Mouse (Mus musculus): ENCODE measurements around the gene Tmem199. TPM values are rescaled to one million over a fixed set of nuclear protein-coding genes. Genes with fewer than 3 reads are reported as not detected.

Gene Tmem199
- polyA plus RNA-seq, 1 experiment from 2014 or later = 53.3 TPM

- 70% methylated on average over 3 of the region's 3 CpGs for WGBS
- no peak for TF ChIP-seq CTCF (IDR thresholded peaks at IDR 0.05; ENCODE audit: low read depth)
These were observed 1.3 kb upstream of the Tmem199 start for GRCm38 (mm10) chr11:78513106-78513790.

GRCm38 (mm10) chr11:78509148-78509547, 2.8 kb downstream of the Tmem199 start:
- Histone ChIP-seq H3K27ac (ENCODE audit: low read depth) (no peak overlapping the region), H3K4me1 (ENCODE audit: insufficient read depth) (0 out of 2 replicates have a peak, but pooled peaks cover 10% of the 10 kb centered on the region), H3K4me2 (no peak overlapping the region), H3K27me3 (ENCODE audit: insufficient read depth, low read length) (no peaks in the 10 kb centered on the region), H3K9ac (no peak overlapping the region), H3K4me3 (ENCODE audit: low read depth, low read length) (no peak overlapping the region), H3K9me3 (ENCODE audit: low read depth, low read length) (no peaks in the 10 kb centered on the region), H3K36me3 (ENCODE audit: insufficient read depth) (peaks cover 39% of the 10 kb centered on the region)
- peak; percentile 43 for DNase-seq
- ATAC-seq (ENCODE audit: insufficient read depth) = no peak
- TF ChIP-seq CTCF (IDR thresholded peaks at IDR 0.05; ENCODE audit: low read depth) = peak; percentile 56
- WGBS = 81% methylated on average over 5 of the region's 5 CpGs

More at GRCm38 (mm10) chr11:78513106-78513790, 1.3 kb upstream of the Tmem199 start:
- H3K27me3 ChIP-seq (ENCODE audit: insufficient read depth, low read length) = no peaks in the 10 kb centered on the region
- 0 out of 2 replicates have a peak overlapping the region, but pooled peaks have one; percentile 16 for H3K27ac ChIP-seq (ENCODE audit: low read depth)
- H3K4me2 ChIP-seq = peak overlapping the region; percentile 74
- peak overlapping the region; percentile 96 for H3K9ac ChIP-seq
- H3K9me3 ChIP-seq (ENCODE audit: low read depth, low read length) = no peaks in the 10 kb centered on the region
- H3K4me3 ChIP-seq (ENCODE audit: low read depth, low read length) = peak overlapping the region; percentile 93
- ATAC-seq (ENCODE audit: insufficient read depth) (no peak), DNase-seq (no peak)
- 0 out of 2 replicates have a peak, but pooled peaks cover 10% of the 10 kb centered on the region for H3K4me1 ChIP-seq (ENCODE audit: insufficient read depth)
- H3K36me3 ChIP-seq (ENCODE audit: insufficient read depth) = peaks cover 54% of the 10 kb centered on the region

- 76% methylated on average over 3 of the region's 3 CpGs for WGBS
- no peak for TF ChIP-seq CTCF (IDR thresholded peaks at IDR 0.05; ENCODE audit: low read depth)
- Histone ChIP-seq H3K4me2 (no peak overlapping the region), H3K36me3 (ENCODE audit: insufficient read depth) (peaks cover 34% of the 10 kb centered on the region; the same call in 1 of the 2 replicates), H3K9me3 (ENCODE audit: low read depth, low read length) (no peaks in the 10 kb centered on the region), H3K27ac (ENCODE audit: low read depth) (no peak overlapping the region), H3K9ac (no peak overlapping the region), H3K27me3 (ENCODE audit: insufficient read depth, low read length) (peaks cover 6% of the 10 kb centered on the region; the same call in 1 of the 2 replicates), H3K4me1 (ENCODE audit: insufficient read depth) (no peaks in the 10 kb centered on the region), H3K4me3 (ENCODE audit: low read depth, low read length) (no peak overlapping the region)
- no peak for DNase-seq
- ATAC-seq (ENCODE audit: insufficient read depth) = no peak
These were observed 6.5 kb downstream of the Tmem199 start for GRCm38 (mm10) chr11:78505430-78505829.

- Histone ChIP-seq H3K4me3 (ENCODE audit: low read depth, low read length) (no peak within 1 kb of the TSS), H3K9ac (no peak within 1 kb of the TSS), H3K27ac (ENCODE audit: low read depth) (no peak within 1 kb of the TSS), H3K9me3 (ENCODE audit: low read depth, low read length) (no peaks in the 10 kb centered on the region), H3K36me3 (ENCODE audit: insufficient read depth) (peaks cover 19% of the 10 kb centered on the region; the same call in 1 of the 2 replicates), H3K4me2 (no peak within 1 kb of the TSS), H3K27me3 (ENCODE audit: insufficient read depth, low read length) (peaks cover 28% of the 10 kb centered on the region), H3K4me1 (ENCODE audit: insufficient read depth) (no peaks in the 10 kb centered on the region)
- TF ChIP-seq CTCF (IDR thresholded peaks at IDR 0.05; ENCODE audit: low read depth) = no peak
- 58% methylated on average over 7 of the region's 7 CpGs for WGBS
- ATAC-seq (ENCODE audit: insufficient read depth) = no peak
- DNase-seq = no peak
These were observed 8.9 kb downstream of the Tmem199 start, which contains the start of gene Sebox for GRCm38 (mm10) chr11:78502909-78503650. Sebox (plus strand) TSS chr11:78503447.

GRCm38 (mm10) chr11:78501529-78501928, 10.4 kb downstream of the Tmem199 start:
- 75% methylated on average over 20 of the region's 20 CpGs for WGBS
- H3K9me3 ChIP-seq (ENCODE audit: low read depth, low read length) = no peaks in the 10 kb centered on the region
- peaks cover 4% of the 10 kb centered on the region; the same call in 1 of the 2 replicates for H3K36me3 ChIP-seq (ENCODE audit: insufficient read depth)
- H3K27me3 ChIP-seq (ENCODE audit: insufficient read depth, low read length) = peaks cover 37% of the 10 kb centered on the region
- 0 out of 2 replicates have a peak, but pooled peaks cover 4% of the 10 kb centered on the region for H3K4me1 ChIP-seq (ENCODE audit: insufficient read depth)
- no peak for TF ChIP-seq CTCF (IDR thresholded peaks at IDR 0.05; ENCODE audit: low read depth)
- DNase-seq = no peak
- no peak overlapping the region for H3K27ac ChIP-seq (ENCODE audit: low read depth)
- no peak overlapping the region for H3K9ac ChIP-seq
- H3K4me2 ChIP-seq = no peak overlapping the region
- no peak for ATAC-seq (ENCODE audit: insufficient read depth)
- H3K4me3 ChIP-seq (ENCODE audit: low read depth, low read length) = no peak overlapping the region

GRCm38 (mm10) chr11:78500623-78501202, 11.3 kb downstream of the Tmem199 start:
- no peak overlapping the region for H3K4me3 ChIP-seq (ENCODE audit: low read depth, low read length)
- H3K36me3 ChIP-seq (ENCODE audit: insufficient read depth) = no peaks in the 10 kb centered on the region
- ATAC-seq (ENCODE audit: insufficient read depth) = no peak
- TF ChIP-seq CTCF (IDR thresholded peaks at IDR 0.05; ENCODE audit: low read depth) = no peak
- H3K4me1 ChIP-seq (ENCODE audit: insufficient read depth) = 0 out of 2 replicates have a peak, but pooled peaks cover 4% of the 10 kb centered on the region
- peaks cover 45% of the 10 kb centered on the region for H3K27me3 ChIP-seq (ENCODE audit: insufficient read depth, low read length)
- WGBS = 57% methylated on average over 9 of the region's 9 CpGs
- H3K4me2 ChIP-seq = no peak overlapping the region
- H3K27ac ChIP-seq (ENCODE audit: low read depth) = no peak overlapping the region
- H3K9me3 ChIP-seq (ENCODE audit: low read depth, low read length) = no peaks in the 10 kb centered on the region
- DNase-seq = no peak
- H3K9ac ChIP-seq = no peak overlapping the region
